Mouse (Mus musculus) kidney, postnatal 0 days (tissue): ENCODE results near the gene Pde3a. TPM values are rescaled to one million over a fixed set of nuclear protein-coding genes. Genes with fewer than 3 reads are reported as not detected.
"Not testable (repeated sequence)": the region's sequence is repeated elsewhere in the genome, so short reads cannot be mapped to it uniquely, and the experiment has no call there.

Experiments used
- ATAC-seq: fragments of 200-750 bp; cut with Nextera tagmentation; replicated peaks from 2 replicates; pipeline ENCODE4 v1.8.0; 2017; ENCODE audit warnings: low read depth, moderate number of reproducible peaks, moderate TSS enrichment, moderate library complexity; ENCODE audit not compliant: low FRiP score
- DNase-seq: peaks from one replicate; pipeline ENCODE4 v3.0.0-alpha.2; 2016; ENCODE audit warnings: low spot score
- H3K27ac ChIP-seq: fragments of 300-500 bp; sonication (generic); 2 replicates; pipeline ENCODE4 v1.5.1; 2014; ENCODE audit warnings: mild to moderate bottlenecking
- H3K27me3 ChIP-seq: fragments of 300-500 bp; sonication (generic); 2 replicates; pipeline ENCODE4 v1.6.1; 2014; ENCODE audit warnings: low read length, mixed read lengths; ENCODE audit not compliant: insufficient read depth
- H3K36me3 ChIP-seq: fragments of 300-500 bp; sonication (generic); 2 replicates; pipeline ENCODE4 v1.6.1; 2014; ENCODE audit warnings: low read length, mixed read lengths; ENCODE audit not compliant: insufficient read depth
- H3K4me1 ChIP-seq: fragments of 300-500 bp; sonication (generic); replicated peaks from 2 replicates; pipeline ENCODE4 v1.6.1; 2014; ENCODE audit warnings: antibody characterized with exemption, low read length, mixed read lengths; ENCODE audit not compliant: insufficient read depth
- H3K4me2 ChIP-seq: fragments of 300-500 bp; sonication (generic); 2 replicates; pipeline ENCODE4 v1.6.1; 2014; ENCODE audit warnings: mild to moderate bottlenecking, low read length, moderate library complexity, mixed read lengths
- H3K4me3 ChIP-seq: fragments of 300-500 bp; sonication (generic); replicated peaks from 2 replicates; pipeline ENCODE4 v1.5.1; 2014; ENCODE audit warnings: low read depth, low read length
- H3K9ac ChIP-seq: fragments of 300-500 bp; sonication (generic); 2 replicates; pipeline ENCODE4 v1.6.1; 2014; ENCODE audit warnings: low read depth, low read length
- H3K9me3 ChIP-seq: fragments of 300-500 bp; sonication (generic); replicated peaks from 2 replicates; pipeline ENCODE4 v1.6.1; 2016; ENCODE audit warnings: low read length, inconsistent platforms, mixed read lengths
- CTCF ChIP-seq: IDR thresholded peaks from 2 replicates; pipeline ENCODE4 v1.5.1; 2016; ENCODE audit warnings: antibody characterized with exemption, low read depth, mild to moderate bottlenecking, moderate library complexity
- WGBS: fragments of 180-500 bp; shearing (Covaris S2); extraction: QIAGEN DNeasy Blood & Tissue Kit; methylation state at CpG from one replicate; pipeline ENCODE4 v1.1.7; 2014; 5-methylcytosine and 5-hydroxymethylcytosine counted together
- polyA plus RNA-seq: library from polyadenylated mRNA; unstranded; fragments of >200 nt; fragmentation: Nextera tagmentation; extraction: Ambion mirVana; gene quantifications from 2 replicates; pipeline ENCODE4 v1.2.1, GENCODE M21; 2015

The Pde3a gene
- polyA plus RNA-seq, 1 experiment from 2014 or later, result 9.9 TPM

DNA sequence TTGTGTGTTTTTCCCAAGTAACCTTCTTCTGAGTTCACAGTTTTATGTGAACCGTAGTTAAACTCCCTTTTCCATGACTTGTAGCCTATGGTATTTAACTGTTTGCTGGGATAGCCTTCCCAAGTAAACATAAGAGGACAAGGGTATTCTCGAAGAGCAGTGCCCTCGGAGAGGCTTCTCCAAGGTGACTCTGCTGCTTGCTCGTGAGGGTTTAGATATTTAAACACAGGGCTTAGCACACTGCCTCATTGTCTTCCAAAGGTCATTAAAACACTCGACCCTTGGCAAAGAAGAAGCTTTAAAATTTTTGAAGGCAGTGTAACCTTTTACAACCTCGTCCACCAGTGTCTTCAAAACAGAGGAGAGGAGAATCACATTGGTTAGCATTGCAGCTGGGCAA is 61.3 kb downstream of the Pde3a start:
- DNase-seq (peak; percentile 85), ATAC-seq (no peak)
- H3K4me3 ChIP-seq, result no peak overlapping the region
- no peaks in the 10 kb centered on the region for H3K4me1 ChIP-seq
- H3K36me3 ChIP-seq, result no peaks in the 10 kb centered on the region
- no peak overlapping the region for H3K9ac ChIP-seq
- no peak for TF ChIP-seq CTCF
- H3K27me3 ChIP-seq, result no peaks in the 10 kb centered on the region
- 20% methylated on average over 6 of the region's 6 CpGs for WGBS
- H3K4me2 ChIP-seq, result no peak overlapping the region
- peak overlapping the region; percentile 32; the same call in 1 of the 2 replicates for H3K27ac ChIP-seq
- H3K9me3 ChIP-seq, result no peaks in the 10 kb centered on the region

DNA sequence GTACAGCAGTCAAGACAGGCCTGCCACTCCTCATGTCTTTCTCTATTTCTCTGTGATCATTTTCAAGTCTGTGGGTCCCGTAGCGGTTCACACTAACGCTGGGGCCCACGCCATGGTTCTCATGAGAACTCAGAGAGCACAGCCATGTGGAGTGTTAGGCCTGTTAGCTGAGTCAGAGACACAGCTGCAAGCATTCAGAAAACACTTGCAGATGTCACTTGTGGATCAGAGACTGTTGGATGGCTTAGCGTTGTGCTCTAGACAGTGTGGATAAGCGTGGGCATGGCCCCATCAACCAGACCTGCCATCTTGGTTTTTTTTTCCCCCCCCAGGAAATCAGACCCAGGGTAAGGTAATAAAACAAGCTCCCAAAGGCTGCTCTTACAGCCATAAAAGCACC is 62.5 kb downstream of the Pde3a start:
- peak overlapping the region; percentile 39 for H3K27ac ChIP-seq
- H3K9me3 ChIP-seq, result no peaks in the 10 kb centered on the region
- no peaks in the 10 kb centered on the region for H3K36me3 ChIP-seq
- no peak overlapping the region for H3K4me3 ChIP-seq
- H3K27me3 ChIP-seq, result no peaks in the 10 kb centered on the region
- H3K9ac ChIP-seq, result no peak overlapping the region
- peak; percentile 57 for DNase-seq
- ATAC-seq, result 0 out of 2 replicates have a peak, but pooled peaks have one; percentile 47
- H3K4me2 ChIP-seq, result no peak overlapping the region
- WGBS, result 27% methylated on average over 6 of the region's 6 CpGs
- no peaks in the 10 kb centered on the region for H3K4me1 ChIP-seq
- no peak for TF ChIP-seq CTCF

DNA sequence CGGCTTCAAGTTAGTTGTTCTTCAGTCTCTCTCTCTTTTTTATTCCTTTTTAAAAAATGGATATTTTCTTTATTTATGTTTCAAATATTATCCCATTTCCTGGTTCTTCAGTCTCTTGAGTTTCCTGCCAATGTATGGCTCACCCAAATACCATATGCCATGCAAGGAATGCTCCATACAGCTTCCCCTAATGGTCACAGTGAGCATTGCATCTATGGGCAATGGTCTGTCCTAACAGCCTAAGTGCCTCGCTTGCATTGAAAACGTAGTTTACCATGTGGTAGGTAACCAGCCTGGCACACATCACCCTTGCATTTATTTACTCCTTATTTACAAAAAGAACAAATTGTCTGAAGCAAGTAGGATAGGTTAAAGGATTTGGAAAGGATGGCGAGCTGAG is 64.0 kb downstream of the Pde3a start:
- DNase-seq (no peak), ATAC-seq (no peak)
- peak; percentile 13; the same call in 1 of the 2 replicates for TF ChIP-seq CTCF
- Histone ChIP-seq H3K9me3 (no peaks in the 10 kb centered on the region), H3K36me3 (no peaks in the 10 kb centered on the region), H3K4me1 (no peaks in the 10 kb centered on the region), H3K4me2 (no peak overlapping the region), H3K4me3 (no peak overlapping the region), H3K27me3 (no peaks in the 10 kb centered on the region), H3K9ac (no peak overlapping the region), H3K27ac (no peak overlapping the region)
- 97% methylated on average over 4 of the region's 4 CpGs for WGBS

DNA sequence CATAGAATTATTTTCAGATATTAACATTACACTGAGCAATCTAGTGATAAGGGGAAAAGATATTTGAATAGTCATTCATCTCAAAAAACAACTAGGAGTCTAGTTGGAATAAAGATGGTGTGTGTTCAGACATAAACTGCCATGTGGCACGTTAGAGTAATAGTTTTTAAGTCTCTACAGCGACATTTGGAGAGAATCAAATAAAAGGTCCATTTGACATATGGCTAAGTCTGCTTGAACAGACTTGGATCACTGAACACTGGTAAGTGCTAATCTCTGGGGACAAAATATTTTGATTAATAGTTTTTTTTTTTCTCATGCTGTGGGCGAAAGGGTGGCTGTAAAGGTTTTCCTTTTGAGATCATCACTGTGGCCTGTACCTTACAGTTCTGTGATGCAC is 69.4 kb downstream of the Pde3a start:
- 68% methylated on average over 3 of the region's 3 CpGs for WGBS
- Histone ChIP-seq H3K27me3 (no peaks in the 10 kb centered on the region), H3K4me2 (no peak overlapping the region), H3K4me1 (no peaks in the 10 kb centered on the region), H3K9me3 (no peaks in the 10 kb centered on the region), H3K9ac (no peak overlapping the region), H3K36me3 (no peaks in the 10 kb centered on the region), H3K27ac (no peak overlapping the region), H3K4me3 (no peak overlapping the region)
- no peak for DNase-seq
- TF ChIP-seq CTCF, result no peak
- no peak for ATAC-seq

DNA sequence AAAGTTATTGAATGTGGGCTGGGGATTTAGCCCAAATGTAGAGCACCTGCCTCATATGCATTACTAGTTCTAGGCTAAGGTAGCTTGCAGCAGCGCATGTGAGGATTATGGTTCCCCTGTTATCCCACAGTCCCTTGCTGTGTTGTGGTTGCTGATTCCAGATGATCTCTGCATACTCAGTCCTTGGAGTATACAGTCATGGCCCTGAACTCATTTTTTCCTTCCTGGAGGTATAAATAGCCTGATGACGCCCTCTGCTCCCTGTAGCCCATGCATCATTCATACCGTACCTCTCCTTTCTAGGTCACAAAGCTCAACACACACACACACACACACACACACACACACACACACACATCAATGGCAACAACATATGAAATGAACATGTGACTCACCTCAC is 72.2 kb downstream of the Pde3a start:
- no peak overlapping the region for H3K27ac ChIP-seq
- TF ChIP-seq CTCF, result no peak
- H3K9ac ChIP-seq, result no peak overlapping the region
- WGBS, result 78% methylated on average over 3 of the region's 3 CpGs
- no peak for DNase-seq
- no peak overlapping the region for H3K4me3 ChIP-seq
- ATAC-seq, result no peak
- H3K36me3 ChIP-seq, result no peaks in the 10 kb centered on the region
- H3K4me1 ChIP-seq, result no peaks in the 10 kb centered on the region
- H3K4me2 ChIP-seq, result no peak overlapping the region
- no peaks in the 10 kb centered on the region for H3K9me3 ChIP-seq
- H3K27me3 ChIP-seq, result no peaks in the 10 kb centered on the region

DNA sequence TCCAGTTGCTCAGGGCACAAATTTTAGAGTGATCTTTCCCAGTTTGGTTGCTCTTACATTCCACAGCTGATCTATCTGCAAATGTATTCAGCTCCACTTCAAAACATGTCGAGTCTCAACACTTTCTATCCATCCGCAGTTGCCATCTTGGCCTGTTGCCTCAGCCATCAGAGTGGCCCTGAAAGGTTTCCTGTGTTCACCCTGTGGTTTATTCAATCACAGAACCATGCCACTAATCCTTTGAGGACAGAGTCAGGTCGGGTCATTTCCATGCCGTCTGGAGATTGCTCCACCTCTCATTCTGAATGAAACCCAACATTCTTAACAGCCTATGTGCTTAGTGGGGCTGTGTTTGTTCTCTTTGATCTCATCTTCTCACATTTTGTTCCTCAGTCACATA is 73.9 kb downstream of the Pde3a start:
- ATAC-seq (no peak), DNase-seq (no peak)
- Histone ChIP-seq H3K27me3 (no peaks in the 10 kb centered on the region), H3K9ac (no peak overlapping the region), H3K36me3 (no peaks in the 10 kb centered on the region), H3K27ac (no peak overlapping the region), H3K4me2 (no peak overlapping the region), H3K4me1 (no peaks in the 10 kb centered on the region), H3K9me3 (no peaks in the 10 kb centered on the region), H3K4me3 (no peak overlapping the region)
- TF ChIP-seq CTCF, result no peak
- 50% methylated on average over 4 of the region's 4 CpGs for WGBS

DNA sequence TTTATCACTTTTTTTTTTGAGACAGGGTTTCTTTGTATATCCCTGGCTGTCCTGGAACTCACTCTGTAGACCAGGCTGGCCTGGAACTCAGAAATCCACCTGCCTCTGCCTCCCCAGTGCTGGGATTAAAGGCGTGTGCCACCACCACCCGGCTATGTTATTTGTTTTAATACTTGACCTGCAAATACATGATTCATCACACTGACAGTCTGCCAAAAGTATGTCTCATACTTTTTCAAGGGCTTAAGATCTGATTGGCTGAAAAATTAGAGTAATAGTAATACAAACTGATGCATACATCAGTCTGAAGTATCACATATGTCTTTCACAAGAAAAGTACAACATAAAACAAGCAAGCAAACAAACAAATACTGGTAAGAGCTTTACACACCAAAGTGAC is 78.1 kb downstream of the Pde3a start:
- H3K4me2 ChIP-seq, H3K4me3 ChIP-seq, H3K36me3 ChIP-seq, ATAC-seq, DNase-seq, H3K27ac ChIP-seq, H3K9ac ChIP-seq, H3K9me3 ChIP-seq, H3K27me3 ChIP-seq, H3K4me1 ChIP-seq: not testable (repeated sequence)
- 88% methylated on average over 2 of the region's 2 CpGs for WGBS
